Mouse (Mus musculus) hematopoietic stem cell, adult 5-6 weeks (primary cell): ENCODE results near the gene Naglu. TPM values are rescaled to one million over a fixed set of nuclear protein-coding genes. Genes with fewer than 3 reads are reported as not detected.
A peak's percentile ranks its signal among the peaks of the same experiment; 100 is the strongest.

Experiments
- ATAC-seq, 2 experiments: fragments of 125-278 bp in 1 of 2; replicated peaks in 1 of 2; 2 replicates each; pipeline ENCODE4 v1.8.0; 2016 to 2017; ENCODE audit warnings: inconsistent platforms in 2 of 2, mild to moderate bottlenecking in 2 of 2, moderate number of reproducible peaks in 2 of 2, low read depth in 1 of 2, moderate TSS enrichment in 1 of 2; ENCODE audit not compliant: low FRiP score in 2 of 2, poor library complexity in 2 of 2, severe bottlenecking in 2 of 2, insufficient read depth in 1 of 2, low TSS enrichment in 1 of 2
- total RNA-seq: library from RNA; stranded (forward); fragments of 172-1452, 232-1000 nt; gene quantifications from 2 replicates; pipeline ENCODE4 v1.2.3, GENCODE M21; 2017

Naglu gene
- total RNA-seq, 1 experiment from 2014 or later = 16.4 TPM

DNA sequence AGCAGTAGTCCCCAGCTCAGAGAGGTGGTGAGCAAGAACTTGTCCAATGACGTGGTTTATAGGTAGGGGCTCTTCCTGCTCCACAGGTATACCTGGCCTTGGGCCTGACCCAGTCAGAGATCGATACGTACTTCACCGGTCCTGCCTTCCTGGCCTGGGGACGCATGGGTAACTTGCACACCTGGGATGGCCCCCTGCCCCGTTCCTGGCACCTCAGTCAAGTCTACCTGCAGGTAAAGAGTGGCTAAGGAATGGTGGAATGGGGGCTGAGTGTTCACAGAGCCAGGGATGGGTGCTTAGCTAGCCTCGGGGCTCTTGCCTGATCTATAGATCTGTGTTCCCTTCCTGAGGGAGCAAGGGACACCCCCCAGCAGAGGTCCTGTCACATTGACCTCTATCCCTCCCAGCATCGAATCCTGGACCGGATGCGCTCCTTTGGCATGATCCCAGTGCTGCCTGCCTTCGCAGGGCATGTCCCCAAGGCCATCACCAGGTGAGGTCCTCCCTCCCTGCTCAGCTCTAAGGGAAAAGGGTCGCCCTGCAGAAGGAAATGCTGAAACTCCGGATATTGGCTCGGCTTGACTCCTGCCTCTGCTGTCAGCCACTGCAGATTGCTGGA, 2.1 kb downstream of the Naglu start:
- no peak for ATAC-seq

DNA sequence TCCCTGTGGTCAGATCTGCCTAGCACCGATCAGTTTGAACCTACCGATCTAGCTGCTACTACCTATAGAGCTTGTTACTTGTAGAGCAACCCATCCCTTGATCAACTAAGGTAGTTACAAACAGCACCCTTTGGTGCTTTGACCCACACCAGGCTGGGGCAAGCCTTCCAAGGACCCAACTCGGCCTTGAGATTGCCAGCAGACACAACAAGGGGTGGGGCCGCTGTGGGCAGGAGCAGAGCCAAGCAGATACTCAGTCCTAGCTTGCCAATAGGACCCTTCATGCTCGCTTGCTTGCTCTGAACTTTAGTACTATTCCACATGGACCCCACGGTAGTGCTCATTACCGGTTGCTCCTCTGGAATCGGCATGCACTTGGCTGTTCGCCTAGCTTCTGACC, 8.3 kb downstream of the Naglu start, which contains the start of gene Hsd17b1:
Gene Hsd17b1, plus strand, starts transcription at position 291 of the 400 bp plus-strand sequence.
- ATAC-seq = no peak

GRCm38 (mm10) chr11:101079746-101080145, 9.9 kb downstream of the Naglu start:
- peak; percentile 1 to 6; a peak in 1 of 4 replicates for ATAC-seq

DNA sequence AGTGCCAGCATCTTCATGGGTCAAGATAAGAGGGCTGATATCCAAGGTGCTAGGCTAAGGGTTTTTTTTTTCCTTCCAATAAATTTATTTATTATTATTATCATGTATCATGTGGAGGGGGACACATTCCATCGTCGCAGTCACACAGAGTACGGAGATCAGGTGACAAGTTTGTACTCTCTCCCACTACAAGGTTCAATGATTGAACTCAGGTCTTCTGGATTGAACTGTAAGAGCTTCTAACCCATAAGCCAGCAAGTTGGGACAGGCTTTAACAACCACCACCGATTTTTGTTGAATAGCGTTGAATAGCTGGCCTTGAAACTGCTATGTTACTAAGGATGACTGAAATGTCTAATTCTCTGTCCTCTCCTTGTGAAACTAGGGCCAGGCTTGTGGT, 10.6 kb downstream of the Naglu start:
- no peak for ATAC-seq

GRCm38 (mm10) chr11:101081659-101082058, 11.8 kb downstream of the Naglu start:
- no peak for ATAC-seq

GRCm38 (mm10) chr11:101082208-101083082, 12.6 kb downstream of the Naglu start, which contains the start of gene Coasy:
TSS of gene Coasy (plus strand) at chr11:101082565.
- peak; percentile 61 to 70 for ATAC-seq

DNA sequence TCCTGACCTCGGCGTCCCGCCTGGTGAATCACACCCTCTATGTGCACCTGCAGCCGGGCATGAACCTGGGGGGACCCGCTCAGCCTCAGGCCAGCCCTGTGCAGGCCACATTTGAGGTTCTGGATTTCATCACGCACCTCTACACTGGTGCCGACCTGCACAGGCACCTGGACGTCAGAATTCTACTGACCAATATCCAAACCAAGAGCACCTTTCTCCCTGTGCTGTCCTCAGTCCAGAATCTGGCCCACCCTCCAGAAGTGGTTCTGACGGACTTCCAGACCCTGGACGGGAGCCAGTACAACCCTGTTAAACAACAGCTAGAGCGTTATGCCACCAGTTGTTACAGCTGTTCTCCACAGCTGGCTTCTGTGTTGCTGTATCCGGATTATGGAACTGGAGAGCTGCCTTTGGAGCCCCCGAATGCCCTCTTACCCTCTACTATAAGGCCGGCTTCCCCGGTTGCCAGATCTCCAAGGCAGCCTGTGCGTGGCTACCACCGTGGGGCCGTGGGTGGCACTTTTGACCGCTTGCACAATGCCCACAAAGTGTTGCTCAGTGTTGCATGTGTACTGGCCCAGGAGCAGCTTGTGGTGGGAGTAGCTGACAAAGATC, 13.4 kb downstream of the Naglu start:
- no peak for ATAC-seq

DNA sequence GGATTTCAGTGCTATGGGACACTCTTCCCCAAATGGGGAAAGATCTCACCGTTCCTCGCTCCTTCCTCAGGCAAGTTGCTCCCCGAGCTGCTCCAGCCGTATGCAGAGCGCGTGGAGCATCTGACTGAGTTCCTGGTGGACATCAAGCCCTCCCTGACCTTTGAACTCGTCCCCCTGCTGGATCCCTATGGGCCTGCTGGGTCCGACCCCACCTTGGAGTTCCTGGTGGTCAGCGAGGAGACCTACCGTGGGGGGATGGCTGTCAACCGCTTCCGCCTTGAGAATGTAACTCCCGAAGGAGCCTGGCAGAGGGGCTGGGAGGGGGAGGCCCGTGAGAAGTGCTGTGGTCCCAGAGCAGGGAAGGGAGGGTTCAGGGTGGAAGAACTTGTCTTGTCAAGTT, 14.4 kb downstream of the Naglu start:
- ATAC-seq = no peak

- no peak for ATAC-seq
These were observed 15.0 kb downstream of the Naglu start for GRCm38 (mm10) chr11:101084811-101085210.

DNA sequence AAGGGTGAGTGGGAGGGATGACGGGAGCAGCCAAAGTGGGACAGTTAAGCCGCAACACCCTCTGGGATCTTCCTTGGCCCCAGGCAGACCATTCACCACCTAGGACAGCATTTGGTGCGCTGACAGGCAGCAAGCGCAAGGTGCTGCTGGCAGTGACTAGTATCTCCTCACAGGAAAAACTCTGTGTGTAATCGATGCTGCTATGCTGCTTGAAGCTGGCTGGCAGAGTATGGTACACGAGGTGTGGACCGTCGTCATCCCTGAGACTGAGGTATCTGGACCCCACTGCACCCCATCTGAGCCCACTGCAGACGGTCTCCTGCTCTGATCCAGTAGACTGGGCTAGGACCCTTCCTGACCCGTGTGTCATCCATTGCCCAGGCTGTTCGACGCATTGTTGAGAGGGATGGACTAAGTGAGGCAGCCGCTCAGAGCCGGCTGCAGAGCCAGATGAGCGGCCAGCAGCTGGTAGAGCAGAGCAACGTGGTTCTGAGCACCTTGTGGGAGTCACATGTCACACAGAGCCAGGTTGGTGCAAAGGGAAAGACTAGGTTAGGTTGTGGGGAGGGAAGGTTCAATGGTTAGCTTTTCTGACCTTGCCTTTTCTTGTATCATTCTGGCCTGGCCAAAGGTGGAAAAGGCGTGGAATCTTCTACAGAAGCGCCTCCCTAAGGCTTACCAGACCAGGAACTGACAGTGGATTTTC, 16.0 kb downstream of the Naglu start:
- no peak for ATAC-seq

DNA sequence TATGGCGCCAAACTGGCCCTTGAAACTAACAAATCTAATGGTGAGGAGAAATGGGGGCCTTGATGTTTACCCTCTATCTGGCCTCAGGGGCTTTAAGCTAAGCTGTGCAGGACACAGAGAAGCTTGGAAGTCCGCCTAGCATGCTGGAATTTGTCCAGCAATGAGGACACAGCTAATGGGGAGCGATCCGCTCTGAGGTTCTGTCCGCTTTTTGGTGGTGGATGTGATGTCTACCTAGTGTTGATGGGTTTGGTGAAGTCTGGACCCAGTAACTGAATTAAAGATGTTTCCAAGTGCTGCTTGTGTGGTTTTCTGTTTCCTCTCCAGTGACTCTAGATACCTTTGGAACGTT, 16.5 kb downstream of the Naglu start:
- no peak for ATAC-seq

GRCm38 (mm10) chr11:101086756-101087681, 17.2 kb downstream of the Naglu start, which contains the start of gene Mlx:
TSS of gene Mlx (plus strand) at chr11:101087277.
- ATAC-seq = peak; percentile 70 to 78

- no peak for ATAC-seq
These were observed 17.9 kb downstream of the Naglu start for GRCm38 (mm10) chr11:101087682-101088055.

- ATAC-seq = no peak
These were observed 20.1 kb downstream of the Naglu start for GRCm38 (mm10) chr11:101089931-101090330.

- ATAC-seq = no peak
These were observed 25.1 kb downstream of the Naglu start for GRCm38 (mm10) chr11:101094930-101095313.

DNA sequence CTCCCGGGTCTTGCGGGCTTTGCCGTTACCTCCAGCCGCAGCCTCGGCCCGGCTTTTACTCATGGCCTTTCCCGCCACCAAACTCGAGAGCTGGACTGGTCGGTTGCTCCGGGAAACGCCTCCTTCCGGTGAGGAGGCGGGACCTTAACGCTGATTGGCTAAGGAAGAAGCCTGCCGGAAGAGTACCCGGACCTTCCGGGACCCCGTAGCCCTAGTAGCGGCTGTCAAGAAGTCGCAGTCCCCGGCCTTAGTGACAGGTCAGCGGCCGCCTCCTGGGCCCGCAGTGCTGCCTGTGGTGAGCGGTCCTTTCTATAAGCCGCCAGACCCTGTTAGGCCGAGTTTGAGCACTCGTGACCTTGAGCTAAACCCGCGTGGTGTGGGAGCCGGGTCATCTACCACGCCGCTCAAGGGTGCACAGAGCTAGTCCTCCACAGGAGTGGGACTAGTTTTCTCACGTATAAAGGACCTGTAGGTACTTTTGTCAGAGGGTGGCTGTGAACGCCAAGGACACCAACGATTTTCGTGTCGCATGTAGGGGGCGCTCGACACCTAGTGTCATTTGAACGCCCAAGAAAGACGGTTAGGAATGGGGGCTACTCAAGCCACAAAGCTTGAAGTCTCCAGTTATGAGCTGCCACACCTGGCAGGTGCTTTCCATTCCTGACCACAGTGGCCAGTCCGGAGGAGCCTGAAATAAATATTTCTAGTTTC, 25.7 kb downstream of the Naglu start, which contains the start of gene Psmc3ip:
Gene Psmc3ip, minus strand, starts transcription at position 123 of the 711 bp plus-strand sequence.
- ATAC-seq = peak; percentile 97 to 99
